Mouse (Mus musculus) CH12.LX (cell line): Measurements from ENCODE around the gene Aes. TPM values are rescaled to one million over a fixed set of nuclear protein-coding genes. Genes with fewer than 3 reads are reported as not detected.

Experiments used
- DNase-seq: peaks from one replicate; pipeline ENCODE4 v3.0.0-alpha.2; 2013; ENCODE audit errors: extremely low read depth
- H3K27ac ChIP-seq: 2 replicates; pipeline ENCODE4 v1.5.1; 2012; ENCODE audit warnings: low read depth, mild to moderate bottlenecking, control low read depth, moderate library complexity; ENCODE audit not compliant: insufficient read depth
- H3K27me3 ChIP-seq: replicated peaks from 2 replicates; pipeline ENCODE3; 2012; ENCODE audit warnings: inconsistent platforms
- H3K36me3 ChIP-seq, 2 experiments: replicated peaks in 1 of 2; 2 replicates each; pipeline versions ENCODE3 to v1.6.1; 2012; ENCODE audit warnings: inconsistent platforms in 1 of 2, low read length in 1 of 2, mild to moderate bottlenecking in 1 of 2, mixed read lengths in 1 of 2, moderate library complexity in 1 of 2; ENCODE audit not compliant: control insufficient read depth in 1 of 2, insufficient read depth in 1 of 2
- H3K4me1 ChIP-seq, 2 experiments: 2 replicates each; pipeline ENCODE4 v1.6.1; 2012; ENCODE audit warnings: inconsistent platforms in 1 of 2, moderate library complexity in 1 of 2; ENCODE audit not compliant: insufficient read depth in 2 of 2, control insufficient read depth in 1 of 2
- H3K4me2 ChIP-seq: 2 replicates; pipeline ENCODE4 v1.6.1; 2012; ENCODE audit warnings: low read depth, mild to moderate bottlenecking, control low read depth; ENCODE audit not compliant: poor library complexity, insufficient read depth, severe bottlenecking
- H3K4me3 ChIP-seq, 3 experiments: fragments of 150-350 bp in 1 of 3; sonication (generic) in 1 of 3; replicated peaks in 1 of 3; 2 replicates each; pipeline versions ENCODE3 to v1.5.1; 2011 to 2012; ENCODE audit warnings: low read depth in 2 of 3, low read length in 2 of 3, mild to moderate bottlenecking in 2 of 3, moderate library complexity in 2 of 3, control low read depth in 1 of 3, improper control_type of control experiment in 1 of 3, inconsistent platforms in 1 of 3, mixed read lengths in 1 of 3; ENCODE audit not compliant: poor library complexity in 1 of 3
- H3K79me2 ChIP-seq: replicated peaks from 2 replicates; pipeline ENCODE4 v1.6.1; 2012; ENCODE audit warnings: mild to moderate bottlenecking, moderate library complexity; ENCODE audit not compliant: control insufficient read depth, poor library complexity, insufficient read depth, severe bottlenecking; ENCODE audit errors: extremely low read depth
- H3K9ac ChIP-seq: 2 replicates; pipeline ENCODE4 v1.6.1; 2012; ENCODE audit warnings: low read depth, mild to moderate bottlenecking, control low read depth, moderate library complexity; ENCODE audit not compliant: insufficient read depth
- H3K9me3 ChIP-seq: replicated peaks from 2 replicates; pipeline ENCODE3; 2012; ENCODE audit warnings: low read length, inconsistent platforms, mixed read lengths
- CTCF ChIP-seq, 2 experiments: IDR thresholded peaks in 1 of 2; conservative IDR thresholded peaks in 1 of 2; 2 replicates each; pipeline ENCODE4 v1.5.1; 2011 to 2012; ENCODE audit warnings: low read depth in 2 of 2, low read length in 2 of 2, improper control_type of control experiment in 1 of 2, inconsistent platforms in 1 of 2, mild to moderate bottlenecking in 1 of 2, moderate library complexity in 1 of 2
- ELF1 ChIP-seq: IDR thresholded peaks from 2 replicates; pipeline ENCODE4 v1.6.1; 2014; ENCODE audit warnings: low read depth, mild to moderate bottlenecking, inconsistent platforms, low read length, improper control_type of control experiment
- EP300 ChIP-seq: IDR thresholded peaks from 2 replicates; pipeline ENCODE4 v1.6.1; 2011; ENCODE audit warnings: low read length, improper control_type of control experiment
- ETS1 ChIP-seq: conservative IDR thresholded peaks from 2 replicates; pipeline ENCODE4 v1.6.1; 2012; ENCODE audit warnings: low read depth, mild to moderate bottlenecking, inconsistent platforms, low read length, improper control_type of control experiment, moderate library complexity
- HCFC1 ChIP-seq: IDR thresholded peaks from 2 replicates; pipeline ENCODE4 v1.6.1; 2012; ENCODE audit warnings: low read depth, mild to moderate bottlenecking, inconsistent platforms, low read length, improper control_type of control experiment
- IRF4 ChIP-seq: IDR thresholded peaks from 2 replicates; pipeline ENCODE4 v1.6.1; 2014; ENCODE audit warnings: low read depth, mild to moderate bottlenecking, inconsistent platforms, low read length, improper control_type of control experiment
- JUN ChIP-seq: IDR thresholded peaks from 2 replicates; pipeline ENCODE4 v1.6.1; 2011; ENCODE audit warnings: low read depth, mild to moderate bottlenecking, low read length, improper control_type of control experiment, moderate library complexity; ENCODE audit not compliant: insufficient read depth
- JUND ChIP-seq: conservative IDR thresholded peaks from 2 replicates; pipeline ENCODE4 v1.6.1; 2011; ENCODE audit warnings: low read depth, low read length, improper control_type of control experiment
- MAFK ChIP-seq: IDR thresholded peaks from 2 replicates; pipeline ENCODE4 v1.6.1; 2011; ENCODE audit warnings: low read length, improper control_type of control experiment; ENCODE audit not compliant: insufficient replicate concordance
- MAZ ChIP-seq: IDR thresholded peaks from 2 replicates; pipeline ENCODE4 v1.6.1; 2012; ENCODE audit warnings: low read depth, mild to moderate bottlenecking, inconsistent platforms, low read length, improper control_type of control experiment, moderate library complexity
- MEF2A ChIP-seq: IDR thresholded peaks from 2 replicates; pipeline ENCODE4 v1.6.1; 2014; ENCODE audit warnings: low read depth, mild to moderate bottlenecking, inconsistent platforms, low read length, improper control_type of control experiment, borderline replicate concordance
- MYC ChIP-seq: IDR thresholded peaks from 2 replicates; pipeline ENCODE4 v1.6.1; 2011; ENCODE audit warnings: low read depth, mild to moderate bottlenecking, improper control_type of control experiment, low read length
- PAX5 ChIP-seq: IDR thresholded peaks from 2 replicates; pipeline ENCODE4 v1.6.1; 2012; ENCODE audit warnings: low read length, inconsistent platforms, mixed read lengths
- SMC3 ChIP-seq: IDR thresholded peaks from 2 replicates; pipeline ENCODE4 v1.6.1; 2011; ENCODE audit warnings: low read depth, low read length, improper control_type of control experiment
- TBP ChIP-seq: conservative IDR thresholded peaks from 2 replicates; pipeline ENCODE4 v1.6.1; 2011; ENCODE audit warnings: low read depth, low read length, improper control_type of control experiment
- TCF12 ChIP-seq: IDR thresholded peaks from 2 replicates; pipeline ENCODE4 v1.6.1; 2014; ENCODE audit warnings: low read depth, mild to moderate bottlenecking, inconsistent platforms, low read length, improper control_type of control experiment
- USF1 ChIP-seq: IDR thresholded peaks from 2 replicates; pipeline ENCODE4 v1.6.1; 2014; ENCODE audit warnings: low read depth, mild to moderate bottlenecking, inconsistent platforms, low read length, improper control_type of control experiment
- ZC3H11A ChIP-seq: IDR thresholded peaks from 2 replicates; pipeline ENCODE4 v1.6.1; 2012; ENCODE audit warnings: low read depth, mild to moderate bottlenecking, inconsistent platforms, low read length, improper control_type of control experiment
- ZNF384 ChIP-seq: IDR thresholded peaks from 2 replicates; pipeline ENCODE4 v1.6.1; 2012; ENCODE audit warnings: low read depth, low read length, improper control_type of control experiment, inconsistent platforms
- dilution Hi-C: fragments of 300-500 bp; cut with MboI; formaldehyde crosslinking; loops from 2 replicates; pipeline ENCODE4 v1.14.3; 2020; ENCODE audit warnings: low sequenced_read_pairs; ENCODE audit not compliant: extremely low pct_unique_long_range_greater_than_20kb, extremely low pct_ligation_motif_present
- in situ Hi-C: fragments of 300-500 bp; cut with MboI; formaldehyde crosslinking; loops from 3 replicates; pipeline ENCODE4 v1.14.3; 2019; ENCODE audit warnings: low sequenced_read_pairs, low pct_ligation_motif_present, low pct_unique_long_range_greater_than_20kb, mixed read lengths
- polyA plus RNA-seq: library from polyadenylated mRNA; unstranded; fragments of >175 nt; gene quantifications from 2 replicates; pipeline ENCODE4 v1.2.1, GENCODE M21; 2012; ENCODE audit warnings: low read depth; ENCODE audit not compliant: insufficient read length
- total RNA-seq, 2 experiments: library from RNA; depleted of rRNA; stranded (reverse); fragments of 300-350 nt in 1 of 2; fragments of >200 nt in 1 of 2; gene quantifications; 2 replicates each; pipeline ENCODE4 v1.2.3; 2012 to 2014

Gene Aes
- total and polyA plus RNA-seq, 3 experiments = 11.5 to 114 (median 25.1) TPM

- H3K9ac ChIP-seq = no peak overlapping the region
- TF ChIP-seq ZC3H11A (no peak), HCFC1 (no peak), MEF2A (no peak), MAFK (no peak), TBP (no peak), EP300 (no peak), ETS1 (no peak)
- no peak for DNase-seq
- no peak overlapping the region for H3K27ac ChIP-seq
- in situ Hi-C loops = loop anchor here (5.0 to 10.0 kb wide), 2 partner anchors 39 to 107 kb away; partner anchors contain the start of gene Ncln
- H3K4me3 ChIP-seq = peak overlapping the region in 1 of 3 experiments; percentile 24
- no peaks in the 10 kb centered on the region for H3K36me3 ChIP-seq
- H3K9me3 ChIP-seq = no peaks in the 10 kb centered on the region
- dilution Hi-C loops = no loop called here
- no peaks in the 10 kb centered on the region for H3K79me2 ChIP-seq
- peaks cover 53% of the 10 kb centered on the region for H3K27me3 ChIP-seq
- H3K4me2 ChIP-seq = peak overlapping the region; percentile 25
- H3K4me1 ChIP-seq = peaks cover 22 to 29% of the 10 kb centered on the region in 2 experiments
Observed at GRCm38 (mm10) chr10:81601396-81601905, 42.2 kb downstream of the Aes start.

- TF ChIP-seq USF1 (no peak), EP300 (no peak), MAZ (peak; percentile 76; the same call in 1 of the 2 replicates), TCF12 (0 out of 2 replicates have a peak, but pooled peaks have one; percentile 25), ETS1 (peak; percentile 31; the same call in 1 of the 2 replicates), JUN (peak; percentile 83), CTCF (conservative IDR thresholded peaks at IDR 0.05 in 1 of 2, IDR thresholded peaks at IDR 0.05 in 1 of 2; ENCODE audit: low read depth in 2 of 2, low read length in 2 of 2) (peak; percentile 55 to 68), ELF1 (0 out of 2 replicates have a peak, but pooled peaks have one; percentile 25), MYC (no peak), SMC3 (peak; percentile 27), IRF4 (0 out of 2 replicates have a peak, but pooled peaks have one; percentile 10), ZNF384 (peak; percentile 45), PAX5 (no peak), JUND (peak; percentile 82)
- TF ChIP-seq, all 38 proteins: peak for 10
- Histone ChIP-seq H3K36me3 (peaks cover 0 to 4% of the 10 kb centered on the region in 2 experiments), H3K79me2 (no peaks in the 10 kb centered on the region), H3K9ac (no peak overlapping the region), H3K27me3 (peaks cover 44% of the 10 kb centered on the region), H3K4me2 (no peak overlapping the region), H3K27ac (no peak overlapping the region), H3K9me3 (no peaks in the 10 kb centered on the region), H3K4me1 (peaks cover 19 to 35% of the 10 kb centered on the region in 2 experiments), H3K4me3 (no peak overlapping the region)
- dilution Hi-C loops (no loop called here), in situ Hi-C loops (loop anchor here (5.0 to 10.0 kb wide), 2 partner anchors 40 to 108 kb away; partner anchors contain the start of gene Ncln)
- peak; percentile 52 for DNase-seq
Observed at GRCm38 (mm10) chr10:81602741-81603151, 43.5 kb downstream of the Aes start.
